Comparison of ENCODE assay signal across 9 mouse cellular contexts in the genomic region with DNA sequence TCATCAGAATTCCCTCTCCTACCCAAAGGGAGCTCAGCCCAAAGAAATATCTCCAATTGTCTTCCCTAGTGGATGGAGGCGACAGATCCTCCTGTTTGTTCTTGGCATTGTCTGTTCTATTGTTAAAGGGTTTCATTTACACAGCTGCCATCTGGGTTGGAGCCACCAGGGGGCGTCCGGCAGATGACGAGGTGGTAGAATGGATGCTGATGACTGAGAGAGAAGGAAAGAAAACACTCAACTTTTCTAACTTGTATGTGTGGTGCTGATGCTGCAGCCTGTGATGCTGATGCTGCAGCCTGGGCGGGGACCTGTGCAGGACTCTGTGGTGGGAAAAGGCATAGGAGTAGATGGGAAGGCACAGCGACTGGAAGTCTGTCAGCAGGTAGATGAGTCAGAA. TPM values are rescaled to one million over a fixed set of nuclear protein-coding genes. Genes with fewer than 3 reads are reported as not detected.
DNase-seq lines count a peak whose midpoint lies in the region; ATAC-seq and TF ChIP-seq lines count a peak whose summit lies in the region.
"Had no signal": no experiment of that assay in that cellular context is flagged by ENCODE, and none has a peak within 500 bp of the region (broad histone marks: within the 10 kb centered on the region; RNA-seq: fewer than 3 reads in every experiment).

No protein-coding gene starts in this region.

- 23% methylated on average over 6 of the region's 6 CpGs for whole genome bisulfite sequencing in heart, embryonic 12.5 days
- 18% methylated on average over 6 of the region's 6 CpGs for WGBS in liver, embryonic 13.5 days (ENCODE audit: insufficient replicate concordance)

- H3K4me2 ChIP-seq in heart, embryonic 12.5 days, result no peak overlapping the region
- no peak overlapping the region for H3K4me2 ChIP-seq in liver, embryonic 13.5 days
- H3K4me2 ChIP-seq: stomach, embryonic 15.5 days had no signal

- no peaks in the 10 kb centered on the region for H3K79me2 ChIP-seq in MEL (ENCODE audit: control insufficient read depth, insufficient read depth, low read length, poor library complexity)

- H3K9me3 ChIP-seq in heart, embryonic 12.5 days (replicated peaks), result no peaks in the 10 kb centered on the region; the same call in 1 of the 2 replicates
- no peaks in the 10 kb centered on the region for H3K9me3 ChIP-seq in MEL (replicated peaks; ENCODE audit: insufficient read depth, low read length)
- H3K9me3 ChIP-seq in liver, embryonic 13.5 days (replicated peaks), result no peaks in the 10 kb centered on the region
- H3K9me3 ChIP-seq: stomach, embryonic 15.5 days had no signal

- no peak for TF ChIP-seq POLR2A in MEL (IDR thresholded peaks at IDR 0.05; ENCODE audit: control insufficient read depth in 1 of 2, insufficient read depth in 1 of 2, low read depth in 1 of 2, low read length in 2 of 2, poor library complexity in 1 of 2)

- no peak overlapping the region for H3K4me3 ChIP-seq in heart, embryonic 12.5 days
- H3K4me3 ChIP-seq in MEL (ENCODE audit: control insufficient read depth in 1 of 2, insufficient read depth in 1 of 2, low read depth in 2 of 2, low read length in 2 of 2), result no peak overlapping the region
- H3K4me3 ChIP-seq in liver, embryonic 13.5 days (replicated peaks), result no peak overlapping the region
- H3K4me3 ChIP-seq: stomach, embryonic 15.5 days had no signal

- no peaks in the 10 kb centered on the region for H3K36me3 ChIP-seq in heart, embryonic 12.5 days
- no peaks in the 10 kb centered on the region for H3K36me3 ChIP-seq in MEL (ENCODE audit: control insufficient read depth in 1 of 2, insufficient read depth in 2 of 2, low read length in 2 of 2)
- no peaks in the 10 kb centered on the region for H3K36me3 ChIP-seq in liver, embryonic 13.5 days
- H3K36me3 ChIP-seq: stomach, embryonic 15.5 days had no signal

- H3K9ac ChIP-seq in heart, embryonic 12.5 days, result no peak overlapping the region
- H3K9ac ChIP-seq in MEL (ENCODE audit: control insufficient read depth, low read depth, low read length, poor library complexity, severe bottlenecking), result no peak overlapping the region
- H3K9ac ChIP-seq in liver, embryonic 13.5 days, result no peak overlapping the region
- H3K9ac ChIP-seq: stomach, embryonic 15.5 days had no signal

- TF ChIP-seq EP300 in MEL (IDR thresholded peaks at IDR 0.05; ENCODE audit: low read depth in 1 of 2, low read length in 2 of 2), result no peak

- no peaks in the 10 kb centered on the region; the same call in 1 of the 2 replicates for H3K4me1 ChIP-seq in heart, embryonic 12.5 days (replicated peaks)
- H3K4me1 ChIP-seq in MEL (ENCODE audit: control insufficient read depth in 1 of 2, insufficient read depth in 2 of 2, low read length in 2 of 2), result no peaks in the 10 kb centered on the region
- H3K4me1 ChIP-seq in liver, embryonic 13.5 days (replicated peaks), result no peaks in the 10 kb centered on the region
- H3K4me1 ChIP-seq: stomach, embryonic 15.5 days had no signal

- peak; percentile 58 for TF ChIP-seq RAD21 in MEL (IDR thresholded peaks at IDR 0.05; ENCODE audit: low read depth, low read length)

- peak; percentile 94 to 96 (median 96) for TF ChIP-seq CTCF in MEL (IDR thresholded peaks at IDR 0.05 in 2 of 3, conservative IDR thresholded peaks at IDR 0.05 in 1 of 3; ENCODE audit: control insufficient read depth in 1 of 3, insufficient read depth in 1 of 3, low read depth in 2 of 3, low read length in 3 of 3, poor library complexity in 1 of 3, severe bottlenecking in 1 of 3)

- peak; percentile 49 to 88 for DNase-seq in heart, adult 18-20 months
- DNase-seq in MEL (ENCODE audit: low read depth, low spot score), result peak; percentile 74
- peak; percentile 39 for DNase-seq in cerebellum, adult 11-12 months
- DNase-seq in forelimb bud, embryonic 11.5 days (ENCODE audit: low read depth, low spot score), result peak; percentile 44
- peak; percentile 67 for DNase-seq in kidney, adult 9 months
- DNase-seq in liver, embryonic 13.5 days, result peak; percentile 13
- peak; percentile 41 to 46 for DNase-seq in right cerebral cortex, postnatal 36 days (ENCODE audit: low spot score in 2 of 2)

- H3K27ac ChIP-seq in heart, embryonic 12.5 days (ENCODE audit: poor library complexity, severe bottlenecking), result no peak overlapping the region
- no peak overlapping the region for H3K27ac ChIP-seq in MEL (ENCODE audit: control insufficient read depth, low read depth, low read length)
- no peak overlapping the region for H3K27ac ChIP-seq in liver, embryonic 13.5 days
- H3K27ac ChIP-seq: stomach, embryonic 15.5 days had no signal

- H3K27me3 ChIP-seq in heart, embryonic 12.5 days (replicated peaks), result no peaks in the 10 kb centered on the region
- H3K27me3 ChIP-seq in MEL (ENCODE audit: control insufficient read depth in 1 of 2, insufficient read depth in 2 of 2, low read length in 2 of 2), result peaks cover 0 to 3% of the 10 kb centered on the region in 2 experiments; a peak in 2 of 4 replicates
- H3K27me3 ChIP-seq in liver, embryonic 13.5 days, result no peaks in the 10 kb centered on the region
- H3K27me3 ChIP-seq: stomach, embryonic 15.5 days had no signal

- no peak for ATAC-seq in heart, embryonic 12.5 days (ENCODE audit: insufficient number of reproducible peaks, low FRiP score)
- ATAC-seq in liver, embryonic 13.5 days (ENCODE audit: low read depth), result no peak

TF ChIP-seq in MEL, 35 proteins besides CTCF, POLR2A, EP300 and RAD21:
- TF ChIP-seq CHD2 (IDR thresholded peaks at IDR 0.05; ENCODE audit: low read length) (no peak), JUND (IDR thresholded peaks at IDR 0.05; ENCODE audit: low read depth, low read length) (no peak), SMC3 (IDR thresholded peaks at IDR 0.05; ENCODE audit: low read depth, low read length) (peak; percentile 95), ZMIZ1 (IDR thresholded peaks at IDR 0.05; ENCODE audit: low read depth, low read length) (no peak), ZC3H11A (IDR thresholded peaks at IDR 0.05; ENCODE audit: low read depth, low read length) (peak; percentile 60), TCF12 (IDR thresholded peaks at IDR 0.05; ENCODE audit: low read depth, low read length) (no peak), ELF1 (IDR thresholded peaks at IDR 0.05; ENCODE audit: low read depth, low read length) (no peak), MYB (IDR thresholded peaks at IDR 0.05; ENCODE audit: low read depth, low read length) (no peak), GATA1 (IDR thresholded peaks at IDR 0.05; ENCODE audit: low read depth, low read length) (no peak), TAL1 (IDR thresholded peaks at IDR 0.05; ENCODE audit: low read length) (no peak)

RNA-seq across cellular contexts. Expression of gene Tex26, which starts 14.8 kb away (rescaled TPM):
- total RNA-seq in heart, adult 18-20 months (2021), result not detected
- 0.56 and 0.77 TPM in 2 replicates for polyA plus RNA-seq in heart, embryonic 12.5 days (2016; fragmentation: Nextera tagmentation; extraction: Ambion mirVana)
- not detected in 2 replicates for total RNA-seq in MEL (2012; rRNA removed)
- polyA plus RNA-seq in MEL (2012; ENCODE audit: insufficient read depth in 1 of 2, insufficient read length in 2 of 2, low read depth in 1 of 2, low replicate concordance in 2 of 2, missing spikeins in 1 of 2), result not detected
- 0.10 TPM in 2 replicates for polyA plus RNA-seq in liver, embryonic 13.5 days (2015; fragmentation: Nextera tagmentation; extraction: Ambion mirVana)

RNA-seq across cellular contexts. Expression of gene Medag, which starts 42.7 kb away (rescaled TPM):
- total RNA-seq in heart, adult 18-20 months (2021), result 10 to 100 TPM in 1 of 2 experiments, 1 to 10 TPM in 1; 8.8 to 10.5 TPM
- 1.2 and 1.4 TPM in 2 replicates for polyA plus RNA-seq in heart, embryonic 12.5 days (2016; fragmentation: Nextera tagmentation; extraction: Ambion mirVana)
- not detected in 2 replicates for total RNA-seq in MEL (2012; rRNA removed)
- polyA plus RNA-seq in MEL (2012; ENCODE audit: insufficient read depth in 1 of 2, insufficient read length in 2 of 2, low read depth in 1 of 2, low replicate concordance in 2 of 2, missing spikeins in 1 of 2), result not detected
- 0.28 and 0.36 TPM in 2 replicates for polyA plus RNA-seq in liver, embryonic 13.5 days (2015; fragmentation: Nextera tagmentation; extraction: Ambion mirVana)

Comparison
In these comparisons a context has a peak if more than half of its experiments do, and no peak if none do; other contexts are left out.
1. DNase-seq: peak in every context shown above with its lines; median percentile 74 in MEL; 68 in heart, adult 18-20 months; 67 in kidney, adult 9 months; 44 in forelimb bud, embryonic 11.5 days; 44 in right cerebral cortex, postnatal 36 days; 39 in cerebellum, adult 11-12 months; 13 in liver, embryonic 13.5 days.